Mouse (Mus musculus): ENCODE measurements around the gene Rbfox1.

Rbfox1 gene

DNA sequence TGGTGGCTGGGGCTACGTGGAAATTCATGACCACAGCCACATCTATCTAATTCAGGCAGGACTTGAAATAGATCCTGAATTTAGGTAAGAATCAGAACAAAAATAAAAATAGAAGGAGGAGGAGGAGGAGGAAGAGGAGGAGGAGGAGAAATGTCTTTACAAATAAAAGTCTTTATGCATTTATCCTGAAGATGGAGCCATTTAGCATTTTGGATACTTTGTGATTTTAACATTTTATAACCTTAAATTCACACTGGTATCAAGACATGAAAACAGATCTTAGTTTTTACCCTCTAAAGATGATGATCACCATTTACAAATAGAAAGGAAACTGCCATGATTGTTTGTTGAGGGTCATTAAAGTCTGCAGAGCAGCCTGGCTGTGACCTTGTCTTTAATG lies 146.1 kb downstream of the Rbfox1 start:
- Histone ChIP-seq H3K36me3 (ENCODE audit: control insufficient read depth, insufficient read depth, low read length, poor library complexity, severe bottlenecking) (no peaks in the 10 kb centered on the region), H3K27me3 (ENCODE audit: control insufficient read depth, insufficient read depth, low read length, poor library complexity, severe bottlenecking) (no peaks in the 10 kb centered on the region)
- no peak for DNase-seq (ENCODE audit: low read depth, low spot score)

DNA sequence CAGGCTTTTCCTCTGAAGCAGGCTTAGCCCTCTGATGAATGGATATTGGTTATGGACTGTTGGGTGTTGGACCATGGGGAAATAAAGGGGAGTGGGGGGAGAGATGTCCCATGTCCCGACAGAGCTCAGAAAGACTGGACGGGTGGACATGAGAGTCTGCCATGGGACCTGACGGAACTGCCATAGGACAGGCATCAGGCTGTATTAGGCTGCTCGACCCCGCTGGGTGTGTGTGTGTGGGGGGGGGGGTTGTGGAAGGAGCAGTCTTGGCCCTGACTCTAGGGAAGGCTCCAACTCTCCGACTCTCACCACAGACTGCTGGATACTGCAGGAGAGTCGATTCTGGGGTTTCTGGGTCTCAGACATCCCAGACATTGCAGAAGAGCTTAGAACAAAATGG lies 147.4 kb downstream of the Rbfox1 start:
- Histone ChIP-seq H3K36me3 (ENCODE audit: control insufficient read depth, insufficient read depth, low read length, poor library complexity, severe bottlenecking) (no peaks in the 10 kb centered on the region), H3K27me3 (ENCODE audit: control insufficient read depth, insufficient read depth, low read length, poor library complexity, severe bottlenecking) (no peaks in the 10 kb centered on the region)
- DNase-seq (ENCODE audit: low read depth, low spot score), result no peak

DNA sequence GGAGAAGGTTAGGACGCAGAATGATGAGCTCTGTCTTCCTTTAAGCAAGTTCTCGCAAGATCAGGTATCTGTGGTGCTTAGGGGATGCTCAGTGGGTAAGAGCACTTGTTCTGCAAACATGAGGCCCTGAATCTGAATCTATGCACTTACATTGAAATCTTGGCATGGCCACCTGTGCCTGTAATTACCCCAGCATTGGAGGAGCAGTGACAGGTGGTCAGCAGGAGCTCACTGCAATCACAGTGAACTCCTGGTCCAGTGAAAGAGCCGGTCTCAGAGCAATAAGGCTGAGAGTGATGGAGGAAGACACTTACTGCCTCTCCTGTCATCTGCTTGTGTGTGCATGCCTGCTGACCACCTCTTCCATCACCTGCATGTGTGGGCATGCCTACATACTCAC lies 149.7 kb downstream of the Rbfox1 start:
- DNase-seq (ENCODE audit: low read depth, low spot score), result no peak
- no peaks in the 10 kb centered on the region for H3K36me3 ChIP-seq (ENCODE audit: control insufficient read depth, insufficient read depth, low read length, poor library complexity, severe bottlenecking)

DNA sequence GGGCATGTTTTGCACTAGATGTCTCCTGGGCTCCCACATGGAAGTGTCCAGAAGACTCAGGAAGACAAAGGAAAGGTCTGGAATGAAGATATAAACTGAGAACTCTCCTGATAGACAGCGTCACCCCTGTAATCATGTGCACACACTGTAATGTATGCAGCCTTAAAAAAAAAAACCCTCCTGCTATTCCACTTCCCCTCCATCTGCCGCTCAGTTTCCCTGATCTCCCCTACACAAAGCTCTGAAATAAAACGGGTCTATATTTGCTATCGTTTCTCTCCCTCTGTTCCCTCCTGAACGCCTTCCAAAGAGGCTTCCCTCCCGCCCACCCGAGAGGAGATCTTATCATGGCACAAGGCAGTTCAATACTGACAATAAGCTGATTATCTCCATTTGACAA lies 151.9 kb downstream of the Rbfox1 start:
- H3K36me3 ChIP-seq (ENCODE audit: control insufficient read depth, insufficient read depth, low read length, poor library complexity, severe bottlenecking), result no peaks in the 10 kb centered on the region
- no peak for DNase-seq (ENCODE audit: low read depth, low spot score)
- H3K27me3 ChIP-seq (ENCODE audit: control insufficient read depth, insufficient read depth, low read length, poor library complexity, severe bottlenecking), result no peaks in the 10 kb centered on the region

More for the DNA sequence above, 149.7 kb downstream of the Rbfox1 start:
- no peaks in the 10 kb centered on the region for H3K27me3 ChIP-seq (ENCODE audit: control insufficient read depth, insufficient read depth, low read length, poor library complexity, severe bottlenecking)

DNA sequence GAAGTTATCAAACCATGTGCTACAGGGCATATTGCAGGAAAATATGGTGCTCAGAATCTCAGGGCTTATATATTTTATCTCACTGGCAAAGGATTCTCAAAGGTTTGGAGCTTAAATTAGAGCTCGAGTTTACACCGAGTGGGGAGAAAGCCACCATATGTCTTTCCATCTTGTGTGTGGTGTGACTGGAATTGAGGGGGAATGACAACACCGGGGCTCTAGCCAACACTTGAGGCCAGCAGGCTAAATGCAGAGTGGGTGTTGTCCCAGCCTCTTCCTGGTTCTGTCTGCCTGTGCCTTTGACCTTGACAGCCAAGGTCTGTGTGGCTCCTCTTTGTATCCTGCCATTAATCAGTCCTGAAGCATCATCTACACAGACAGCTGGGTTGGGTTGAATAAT lies 157.6 kb downstream of the Rbfox1 start:
- no peaks in the 10 kb centered on the region for H3K36me3 ChIP-seq (ENCODE audit: control insufficient read depth, insufficient read depth, low read length, poor library complexity, severe bottlenecking)
- H3K27me3 ChIP-seq (ENCODE audit: control insufficient read depth, insufficient read depth, low read length, poor library complexity, severe bottlenecking), result no peaks in the 10 kb centered on the region

DNA sequence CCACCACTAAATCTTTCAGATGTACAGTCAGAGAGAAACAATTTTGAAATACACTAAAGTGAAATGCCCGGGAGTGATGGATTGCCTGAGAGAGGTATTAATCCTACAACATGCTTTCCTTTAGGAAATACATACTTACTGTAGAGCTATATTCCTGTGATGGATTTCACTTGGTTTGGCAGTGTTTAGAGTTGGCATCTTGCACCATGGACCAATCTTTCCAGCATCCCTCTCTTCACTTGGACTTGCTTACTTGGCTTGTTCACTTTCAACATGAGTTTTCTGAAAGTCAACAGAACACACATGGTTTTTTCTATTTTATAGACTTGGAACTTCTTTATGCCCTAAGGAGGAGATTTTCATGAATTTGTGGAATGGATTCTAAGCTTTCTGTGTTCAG lies 163.4 kb downstream of the Rbfox1 start:
- no peak for DNase-seq (ENCODE audit: low read depth, low spot score)
- H3K27me3 ChIP-seq (ENCODE audit: control insufficient read depth, insufficient read depth, low read length, poor library complexity, severe bottlenecking), result no peaks in the 10 kb centered on the region
- no peaks in the 10 kb centered on the region for H3K36me3 ChIP-seq (ENCODE audit: control insufficient read depth, insufficient read depth, low read length, poor library complexity, severe bottlenecking)

More for the DNA sequence above, 157.6 kb downstream of the Rbfox1 start:
- DNase-seq (ENCODE audit: low read depth, low spot score), result no peak

DNA sequence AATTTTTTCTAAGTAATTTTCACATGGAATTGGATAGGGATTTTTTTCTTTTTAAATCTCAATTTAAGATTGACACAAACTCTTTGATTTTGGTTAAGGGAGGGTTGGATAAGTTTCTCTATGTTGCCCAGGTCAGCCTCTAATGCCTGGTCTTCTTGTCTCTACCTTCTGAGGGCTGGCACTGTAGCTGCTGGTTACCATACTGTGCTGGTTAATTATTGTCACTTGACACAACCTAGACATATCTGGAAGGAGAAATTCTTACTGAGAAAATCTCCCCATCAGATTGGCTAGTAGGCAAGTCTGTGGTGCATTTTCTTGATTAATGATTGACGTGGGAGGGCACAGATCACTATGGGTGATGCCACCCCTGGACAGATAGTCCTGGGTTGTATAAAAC lies 177.3 kb downstream of the Rbfox1 start:
- H3K36me3 ChIP-seq (ENCODE audit: control insufficient read depth, insufficient read depth, low read length, poor library complexity, severe bottlenecking), result no peaks in the 10 kb centered on the region
- DNase-seq (ENCODE audit: low read depth, low spot score), result no peak
- H3K27me3 ChIP-seq (ENCODE audit: control insufficient read depth, insufficient read depth, low read length, poor library complexity, severe bottlenecking), result no peaks in the 10 kb centered on the region

DNA sequence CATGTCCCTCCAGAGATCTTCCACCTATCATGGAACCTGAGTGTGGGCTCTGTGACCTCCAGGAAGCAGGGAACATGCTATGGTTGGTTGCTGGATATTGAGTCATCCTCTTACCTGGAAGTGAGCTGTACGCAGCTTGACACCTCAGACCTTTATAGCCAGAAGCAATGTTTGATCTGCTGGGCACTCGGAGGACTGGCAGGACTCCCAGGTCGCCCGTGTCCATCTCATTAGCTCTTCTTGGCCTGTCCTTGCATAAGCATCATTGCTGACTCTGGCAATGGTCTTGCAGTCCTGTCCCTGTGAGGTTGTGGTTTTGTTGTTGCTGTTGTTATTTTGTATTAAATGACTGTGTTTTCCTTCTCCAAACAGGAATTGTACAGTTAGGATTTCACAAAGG lies 180.3 kb downstream of the Rbfox1 start:
- H3K36me3 ChIP-seq (ENCODE audit: control insufficient read depth, insufficient read depth, low read length, poor library complexity, severe bottlenecking), result no peaks in the 10 kb centered on the region
- DNase-seq (ENCODE audit: low read depth, low spot score), result no peak
- no peaks in the 10 kb centered on the region for H3K27me3 ChIP-seq (ENCODE audit: control insufficient read depth, insufficient read depth, low read length, poor library complexity, severe bottlenecking)

DNA sequence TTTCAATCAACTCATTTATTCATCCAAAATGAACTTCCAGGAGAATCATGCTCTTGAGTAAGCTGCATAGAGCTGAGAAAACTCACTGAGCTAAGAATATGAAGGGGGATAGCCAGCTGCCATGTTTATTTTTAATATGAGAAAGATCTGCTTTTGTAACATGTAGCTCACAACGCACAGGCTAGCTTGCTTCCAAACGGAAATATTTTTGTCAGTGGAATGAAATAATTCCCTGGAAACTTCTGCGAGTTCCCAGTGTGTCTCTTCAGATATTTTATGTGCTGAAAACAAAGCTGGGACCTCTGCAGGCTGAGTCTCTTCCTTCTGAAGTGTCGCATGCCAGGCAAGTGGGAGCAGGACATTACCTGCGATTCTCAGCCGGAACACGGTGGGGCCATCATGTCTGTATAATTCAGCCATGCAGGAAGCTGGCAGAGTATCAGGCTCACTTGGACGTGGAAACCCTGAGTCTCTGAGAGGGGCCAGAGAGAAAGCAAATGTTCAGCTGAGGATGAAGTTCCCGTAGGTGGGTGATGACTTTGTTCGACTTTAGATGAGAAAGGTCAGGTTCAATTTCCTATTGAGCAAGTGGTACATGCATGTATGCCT lies 190.4 kb downstream of the Rbfox1 start:
- no peaks in the 10 kb centered on the region for H3K36me3 ChIP-seq (ENCODE audit: control insufficient read depth, insufficient read depth, low read length, poor library complexity, severe bottlenecking)
- H3K27me3 ChIP-seq (ENCODE audit: control insufficient read depth, insufficient read depth, low read length, poor library complexity, severe bottlenecking), result no peaks in the 10 kb centered on the region
- no peak for DNase-seq (ENCODE audit: low read depth, low spot score)

DNA sequence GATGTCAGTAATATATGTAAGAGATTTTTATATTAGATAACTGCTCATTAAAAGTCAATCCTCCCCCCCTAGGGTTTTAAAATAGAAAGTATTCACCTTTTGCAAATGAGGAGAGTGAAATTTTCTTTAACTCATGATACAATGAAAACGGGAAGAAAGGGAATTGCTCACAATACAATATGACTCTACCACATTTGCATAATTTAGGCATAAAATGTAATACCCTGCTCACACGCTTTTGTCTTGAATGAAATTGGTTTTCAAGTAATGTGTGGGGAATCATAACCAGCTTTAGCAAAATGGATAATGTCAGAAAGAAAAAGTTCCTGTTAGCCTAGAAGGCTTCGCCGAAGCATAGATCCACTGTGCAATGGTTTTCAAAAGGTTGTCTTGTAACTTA lies 193.9 kb downstream of the Rbfox1 start:
- Histone ChIP-seq H3K36me3 (ENCODE audit: control insufficient read depth, insufficient read depth, low read length, poor library complexity, severe bottlenecking) (no peaks in the 10 kb centered on the region), H3K27me3 (ENCODE audit: control insufficient read depth, insufficient read depth, low read length, poor library complexity, severe bottlenecking) (no peaks in the 10 kb centered on the region)
- no peak for DNase-seq (ENCODE audit: low read depth, low spot score)

DNA sequence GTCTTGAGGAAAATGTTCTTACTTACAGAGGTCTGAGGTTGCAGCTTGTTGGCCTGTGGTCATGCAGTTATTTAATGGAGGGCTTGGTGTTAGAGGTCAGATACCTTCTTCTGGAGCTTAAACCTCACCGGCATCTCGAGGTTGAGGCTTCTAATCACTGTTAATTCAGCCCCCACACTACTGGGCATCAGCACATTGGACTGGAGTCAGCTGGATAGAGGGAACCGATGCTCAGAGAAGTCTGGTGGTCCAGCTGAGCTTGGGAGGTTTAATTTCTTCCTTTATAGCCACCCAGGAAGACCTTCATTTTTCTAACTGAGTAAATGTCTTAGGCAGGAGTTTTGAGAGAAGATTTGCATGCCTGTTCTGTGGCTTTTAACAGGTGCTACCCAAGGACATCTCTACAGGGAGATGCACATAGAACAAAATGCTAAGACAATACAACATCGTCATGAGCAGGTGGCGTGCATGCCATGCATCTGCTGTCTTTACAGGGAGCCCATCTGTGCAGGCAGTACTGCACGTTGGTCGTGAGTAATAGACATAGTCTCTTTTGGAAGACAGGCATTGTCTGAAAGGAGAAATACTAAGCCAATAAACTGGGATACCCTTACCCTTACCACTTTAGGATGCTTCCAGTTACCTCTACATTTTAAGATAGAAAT lies 199.7 kb downstream of the Rbfox1 start:
- Histone ChIP-seq H3K36me3 (ENCODE audit: control insufficient read depth, insufficient read depth, low read length, poor library complexity, severe bottlenecking) (no peaks in the 10 kb centered on the region), H3K27me3 (ENCODE audit: control insufficient read depth, insufficient read depth, low read length, poor library complexity, severe bottlenecking) (no peaks in the 10 kb centered on the region)
- no peak for DNase-seq (ENCODE audit: low read depth, low spot score)

DNA sequence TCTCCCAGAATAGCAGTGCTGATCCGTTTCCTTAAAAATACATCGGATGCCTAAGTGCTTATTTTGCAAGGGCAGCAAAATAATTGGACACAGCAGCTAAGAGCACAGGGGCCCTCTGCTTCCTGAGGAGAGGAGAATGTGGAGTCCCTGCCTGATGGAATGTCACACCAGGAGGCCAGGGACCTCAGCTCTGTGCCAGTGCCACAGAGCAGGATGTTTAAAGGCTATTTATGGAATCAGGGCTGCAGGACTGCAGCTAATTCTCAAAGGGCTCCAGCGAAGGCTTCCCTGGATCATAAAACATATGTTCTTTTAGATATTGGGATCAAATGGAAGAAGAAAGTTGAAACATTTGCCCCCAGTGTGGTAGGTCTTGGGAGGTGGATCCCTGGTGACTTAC lies 201.0 kb downstream of the Rbfox1 start:
- no peaks in the 10 kb centered on the region for H3K27me3 ChIP-seq (ENCODE audit: control insufficient read depth, insufficient read depth, low read length, poor library complexity, severe bottlenecking)
- no peak for DNase-seq (ENCODE audit: low read depth, low spot score)
- no peaks in the 10 kb centered on the region for H3K36me3 ChIP-seq (ENCODE audit: control insufficient read depth, insufficient read depth, low read length, poor library complexity, severe bottlenecking)

DNA sequence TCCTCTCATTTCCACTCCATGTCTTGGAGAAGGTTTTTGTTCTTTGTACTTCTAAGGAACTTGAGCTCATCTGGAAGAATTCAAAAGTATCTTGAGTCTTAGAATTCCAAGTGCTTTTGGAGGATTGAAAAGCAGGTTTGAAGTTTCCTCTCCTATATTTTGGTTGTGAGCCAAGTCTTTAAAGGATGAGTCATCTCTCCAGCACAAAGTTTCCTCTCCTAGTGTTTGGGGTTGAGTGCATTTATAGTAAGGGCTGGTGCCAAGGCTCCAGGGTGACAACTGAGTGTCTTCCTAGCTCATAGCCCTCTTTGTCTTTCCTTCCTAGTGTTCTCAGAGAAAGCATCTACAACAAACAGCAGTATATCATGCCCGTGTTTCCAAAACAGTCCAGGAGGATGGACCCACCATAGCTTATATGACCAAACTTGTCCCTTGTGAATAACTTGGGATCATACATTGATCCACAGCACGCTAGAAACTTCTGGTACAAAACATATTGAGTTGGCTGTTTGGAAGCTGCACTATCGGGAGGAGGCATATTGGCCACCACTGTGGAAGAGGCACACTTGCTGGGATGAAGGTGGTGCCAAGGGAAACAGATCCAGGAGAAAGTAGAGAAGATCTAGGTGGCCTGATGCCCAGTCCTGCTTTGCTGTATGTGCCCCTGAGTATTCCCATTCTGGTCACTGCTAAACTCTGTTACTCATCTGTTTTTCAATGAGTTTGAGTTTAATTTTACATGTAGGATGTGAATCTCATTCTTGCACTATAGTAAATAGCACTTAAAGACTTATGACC lies 206.4 kb downstream of the Rbfox1 start:
- Histone ChIP-seq H3K36me3 (ENCODE audit: control insufficient read depth, insufficient read depth, low read length, poor library complexity, severe bottlenecking) (no peaks in the 10 kb centered on the region), H3K27me3 (ENCODE audit: control insufficient read depth, insufficient read depth, low read length, poor library complexity, severe bottlenecking) (no peaks in the 10 kb centered on the region)
- no peak for DNase-seq (ENCODE audit: low read depth, low spot score)

DNA sequence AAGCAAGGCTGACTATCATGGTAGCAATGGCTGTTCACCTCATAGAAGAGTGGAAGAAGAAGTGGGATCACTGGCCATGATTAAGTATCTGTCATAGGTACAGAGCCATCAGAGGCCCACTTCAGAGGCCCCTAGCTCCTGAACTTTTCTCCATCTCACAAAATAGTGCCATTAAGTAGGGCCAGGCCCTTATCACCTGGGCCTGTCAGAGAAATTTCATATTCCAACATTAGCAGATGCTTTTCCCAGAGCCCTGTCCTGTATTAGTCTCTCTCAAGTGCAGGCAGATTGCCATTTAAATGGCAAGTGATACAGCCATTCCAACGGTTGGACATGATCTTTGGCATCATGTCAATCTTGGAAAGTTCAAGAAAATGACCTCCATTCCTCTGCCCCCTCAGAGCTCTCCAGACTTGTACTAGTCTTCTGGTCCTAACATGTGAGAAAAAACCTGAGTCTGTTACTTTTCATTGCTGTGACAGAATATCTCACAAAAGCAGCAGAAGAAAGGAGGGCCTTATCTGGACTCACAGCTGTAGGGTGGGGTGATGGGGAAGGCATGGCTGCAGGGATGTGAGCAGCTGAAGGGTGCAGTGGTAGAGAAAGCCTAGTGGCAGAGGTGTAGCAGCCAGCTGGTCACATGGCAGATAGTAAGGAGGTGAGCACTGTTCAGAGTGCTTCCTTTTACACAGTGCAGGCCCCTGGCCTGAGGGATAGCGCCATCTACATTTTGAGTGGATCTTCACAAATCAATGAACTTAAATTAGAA lies 210.6 kb downstream of the Rbfox1 start:
- Histone ChIP-seq H3K36me3 (ENCODE audit: control insufficient read depth, insufficient read depth, low read length, poor library complexity, severe bottlenecking) (no peaks in the 10 kb centered on the region), H3K27me3 (ENCODE audit: control insufficient read depth, insufficient read depth, low read length, poor library complexity, severe bottlenecking) (no peaks in the 10 kb centered on the region)
- DNase-seq (ENCODE audit: low read depth, low spot score), result no peak

All from splenic B cell, adult 2 months (primary cell).